ENCODE assay signal across 9 mouse cellular contexts in the genomic region with DNA sequence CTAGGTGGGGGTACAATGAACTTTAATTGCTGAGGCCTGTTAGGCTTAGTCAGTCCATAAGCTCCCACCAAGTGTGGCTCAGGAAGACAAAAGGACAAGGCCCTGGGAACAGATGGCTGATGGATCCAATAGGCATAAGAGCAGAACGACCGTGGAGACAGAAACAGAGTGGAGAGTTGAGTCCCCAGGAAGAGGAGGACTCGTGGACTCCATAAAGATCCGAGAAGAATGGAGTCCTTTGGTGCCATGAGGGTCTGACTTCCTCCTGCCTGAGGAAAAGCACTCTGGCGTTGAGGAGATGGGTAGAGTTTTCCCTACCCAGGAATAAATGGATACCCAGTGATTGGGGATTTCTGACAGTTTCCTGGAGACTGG. TPM values are rescaled to one million over a fixed set of nuclear protein-coding genes. Genes with fewer than 3 reads are reported as not detected.
DNase-seq lines count a peak whose midpoint lies in the region; ATAC-seq and TF ChIP-seq lines count a peak whose summit lies in the region.
"Had no signal": no experiment of that assay in that cellular context is flagged by ENCODE, and none has a peak within 500 bp of the region (broad histone marks: within the 10 kb centered on the region; RNA-seq: fewer than 3 reads in every experiment).

No protein-coding gene starts in this region.

- TF ChIP-seq CTCF in midbrain, postnatal 0 days (IDR thresholded peaks at IDR 0.05) = no peak

- H3K4me2 ChIP-seq in heart, embryonic 14.5 days (ENCODE audit: low read length) = peak overlapping the region; percentile 88
- H3K4me2 ChIP-seq in hindbrain, embryonic 15.5 days = peak overlapping the region; percentile 98
- H3K4me2 ChIP-seq in midbrain, postnatal 0 days (ENCODE audit: low read depth, low read length, poor library complexity, severe bottlenecking) = peak overlapping the region; percentile 97; the same call in 1 of the 2 replicates

- peaks cover 6% of the 10 kb centered on the region; the same call in 1 of the 2 replicates for H3K9me3 ChIP-seq in heart, embryonic 14.5 days (ENCODE audit: control insufficient read depth, low read length)
- no peaks in the 10 kb centered on the region for H3K9me3 ChIP-seq in hindbrain, embryonic 15.5 days
- H3K9me3 ChIP-seq in midbrain, postnatal 0 days (ENCODE audit: low read length) = no peaks in the 10 kb centered on the region

- no peak overlapping the region for H3K9ac ChIP-seq in heart, embryonic 14.5 days (ENCODE audit: low read length)
- peak overlapping the region; percentile 92 for H3K9ac ChIP-seq in hindbrain, embryonic 15.5 days
- peak overlapping the region; percentile 90; the same call in 1 of the 2 replicates for H3K9ac ChIP-seq in midbrain, postnatal 0 days (replicated peaks; ENCODE audit: low read length, poor library complexity, severe bottlenecking)

- peak overlapping the region; percentile 4 to 80; a peak in 3 of 4 replicates for H3K27ac ChIP-seq in heart, embryonic 14.5 days (replicated peaks in 1 of 2; ENCODE audit: control insufficient read depth in 1 of 2, insufficient read depth in 1 of 2, low read depth in 2 of 2, low read length in 2 of 2)
- peak overlapping the region; percentile 35; the same call in 1 of the 2 replicates for H3K27ac ChIP-seq in brown adipose tissue, adult 24 weeks (replicated peaks; ENCODE audit: low read depth, low read length)
- H3K27ac ChIP-seq in hindbrain, embryonic 15.5 days (replicated peaks) = peak overlapping the region; percentile 84
- peak overlapping the region; percentile 77 for H3K27ac ChIP-seq in midbrain, postnatal 0 days (ENCODE audit: low read depth, low read length)

- no peak for DNase-seq in heart, adult 11 months
- peak; percentile 21 for DNase-seq in midbrain, postnatal 0 days (ENCODE audit: low spot score)
- DNase-seq in layer of hippocampus, adult 9-10 months (ENCODE audit: low spot score) = no peak
- no peak for DNase-seq in MN1 (ENCODE audit: low spot score)
- no peak for DNase-seq in Muller cell, postnatal 12 days (ENCODE audit: inconsistent ontology term)

- H3K4me1 ChIP-seq in heart, embryonic 14.5 days (ENCODE audit: control insufficient read depth in 2 of 2, insufficient read depth in 2 of 2, low read length in 2 of 2) = peaks cover 23 to 31% of the 10 kb centered on the region in 2 experiments
- peaks cover 9% of the 10 kb centered on the region for H3K4me1 ChIP-seq in brown adipose tissue, adult 24 weeks (ENCODE audit: control insufficient read depth, insufficient read depth, insufficient read length, low read length)
- H3K4me1 ChIP-seq in hindbrain, embryonic 15.5 days (replicated peaks) = peaks cover 49% of the 10 kb centered on the region
- H3K4me1 ChIP-seq in midbrain, postnatal 0 days (ENCODE audit: insufficient read depth, low read length) = peaks cover 23% of the 10 kb centered on the region

- ATAC-seq in heart, embryonic 14.5 days (ENCODE audit: insufficient number of reproducible peaks, insufficient read depth, low FRiP score, low read depth) = no peak
- peak; percentile 35; the same call in 1 of the 2 replicates for ATAC-seq in hindbrain, embryonic 15.5 days (ENCODE audit: low FRiP score, low read depth)
- no peak for ATAC-seq in midbrain, postnatal 0 days (ENCODE audit: low FRiP score)

- peak overlapping the region; percentile 18 to 68; a peak in 2 of 4 replicates for H3K4me3 ChIP-seq in heart, embryonic 14.5 days (ENCODE audit: control insufficient read depth in 1 of 2, insufficient read depth in 1 of 2, low read depth in 1 of 2, low read length in 2 of 2)
- peak overlapping the region; percentile 60; the same call in 1 of the 2 replicates for H3K4me3 ChIP-seq in brown adipose tissue, adult 24 weeks (ENCODE audit: insufficient read depth, low read depth, low read length)
- H3K4me3 ChIP-seq in hindbrain, embryonic 15.5 days = peak overlapping the region; percentile 70
- peak overlapping the region; percentile 57 for H3K4me3 ChIP-seq in midbrain, postnatal 0 days (ENCODE audit: low read depth, low read length)

- no peaks in the 10 kb centered on the region for H3K27me3 ChIP-seq in heart, embryonic 14.5 days (ENCODE audit: control insufficient read depth, insufficient read depth, low read length)
- no peaks in the 10 kb centered on the region for H3K27me3 ChIP-seq in hindbrain, embryonic 15.5 days
- H3K27me3 ChIP-seq in midbrain, postnatal 0 days (ENCODE audit: insufficient read depth, low read length) = no peaks in the 10 kb centered on the region

- no peaks in the 10 kb centered on the region for H3K36me3 ChIP-seq in heart, embryonic 14.5 days (ENCODE audit: control insufficient read depth, insufficient read depth, low read length)
- H3K36me3 ChIP-seq in hindbrain, embryonic 15.5 days = no peaks in the 10 kb centered on the region
- H3K36me3 ChIP-seq in midbrain, postnatal 0 days (ENCODE audit: insufficient read depth, low read length) = no peaks in the 10 kb centered on the region

- 27% methylated on average over 5 of the region's 5 CpGs for WGBS in heart, embryonic 14.5 days
- WGBS in hindbrain, embryonic 15.5 days = 12% methylated on average over 5 of the region's 5 CpGs
- WGBS in midbrain, postnatal 0 days = 18% methylated on average over 5 of the region's 5 CpGs

RNA-seq across cellular contexts. Expression of a gene that starts 1.1 kb away (rescaled TPM):
- polyA plus RNA-seq in heart, embryonic 14.5 days (2014; fragmentation: Nextera tagmentation; extraction: Ambion mirVana) = 10.6 and 13.2 TPM in 2 replicates
- 10.8 and 16.4 TPM in 2 replicates for polyA plus RNA-seq in brown adipose tissue, adult 24 weeks (2012; ENCODE audit: insufficient read depth, insufficient read length, missing spikeins)
- polyA plus RNA-seq in hindbrain, embryonic 15.5 days (2015; fragmentation: Nextera tagmentation; extraction: Ambion mirVana) = 13.2 TPM in 2 replicates
- 28.2 and 30.5 TPM in 2 replicates for total RNA-seq in midbrain, postnatal 0 days (2014; rRNA removed)
- polyA plus RNA-seq in midbrain, postnatal 0 days (2015; fragmentation: Nextera tagmentation; extraction: Ambion mirVana) = 8.1 and 8.6 TPM in 2 replicates

RNA-seq across cellular contexts. Expression of a gene that starts 22.7 kb away (rescaled TPM):
- polyA plus RNA-seq in heart, embryonic 14.5 days (2014; fragmentation: Nextera tagmentation; extraction: Ambion mirVana) = 0.18 and 0.77 TPM in 2 replicates
- polyA plus RNA-seq in brown adipose tissue, adult 24 weeks (2012; ENCODE audit: insufficient read depth, insufficient read length, missing spikeins) = not detected in 2 replicates
- polyA plus RNA-seq in hindbrain, embryonic 15.5 days (2015; fragmentation: Nextera tagmentation; extraction: Ambion mirVana) = 6.9 and 7.0 TPM in 2 replicates
- 9.3 and 10.2 TPM in 2 replicates for total RNA-seq in midbrain, postnatal 0 days (2014; rRNA removed)
- polyA plus RNA-seq in midbrain, postnatal 0 days (2015; fragmentation: Nextera tagmentation; extraction: Ambion mirVana) = 7.3 and 8.5 TPM in 2 replicates
- polyA plus RNA-seq: erythroblast, embryonic 14.5 days had no signal

RNA-seq across cellular contexts. Expression of a gene that starts 25.6 kb away (rescaled TPM):
- polyA plus RNA-seq in heart, embryonic 14.5 days (2014; fragmentation: Nextera tagmentation; extraction: Ambion mirVana) = 194 and 213 TPM in 2 replicates
- polyA plus RNA-seq in brown adipose tissue, adult 24 weeks (2012; ENCODE audit: insufficient read depth, insufficient read length, missing spikeins) = 269 and 348 TPM in 2 replicates
- polyA plus RNA-seq in hindbrain, embryonic 15.5 days (2015; fragmentation: Nextera tagmentation; extraction: Ambion mirVana) = 73.0 and 80.2 TPM in 2 replicates
- 51.6 and 60.7 TPM in 2 replicates for total RNA-seq in midbrain, postnatal 0 days (2014; rRNA removed)
- 80.1 and 83.1 TPM in 2 replicates for polyA plus RNA-seq in midbrain, postnatal 0 days (2015; fragmentation: Nextera tagmentation; extraction: Ambion mirVana)

RNA-seq across cellular contexts. Expression of a gene that starts 38.1 kb away (rescaled TPM):
- 4.2 and 4.5 TPM in 2 replicates for polyA plus RNA-seq in heart, embryonic 14.5 days (2014; fragmentation: Nextera tagmentation; extraction: Ambion mirVana)
- 4.2 and 9.1 TPM in 2 replicates for polyA plus RNA-seq in brown adipose tissue, adult 24 weeks (2012; ENCODE audit: insufficient read depth, insufficient read length, missing spikeins)
- 14.2 and 15.4 TPM in 2 replicates for polyA plus RNA-seq in hindbrain, embryonic 15.5 days (2015; fragmentation: Nextera tagmentation; extraction: Ambion mirVana)
- 28.7 and 30.0 TPM in 2 replicates for total RNA-seq in midbrain, postnatal 0 days (2014; rRNA removed)
- polyA plus RNA-seq in midbrain, postnatal 0 days (2015; fragmentation: Nextera tagmentation; extraction: Ambion mirVana) = 9.3 and 13.7 TPM in 2 replicates

RNA-seq across cellular contexts. Expression of a gene that starts 38.3 kb away (rescaled TPM):
- 3.9 and 4.5 TPM in 2 replicates for polyA plus RNA-seq in heart, embryonic 14.5 days (2014; fragmentation: Nextera tagmentation; extraction: Ambion mirVana)
- polyA plus RNA-seq in brown adipose tissue, adult 24 weeks (2012; ENCODE audit: insufficient read depth, insufficient read length, missing spikeins) = 0.36 TPM in 1 of 2 replicates, not detected in the other
- polyA plus RNA-seq in hindbrain, embryonic 15.5 days (2015; fragmentation: Nextera tagmentation; extraction: Ambion mirVana) = 1.5 and 1.9 TPM in 2 replicates
- total RNA-seq in midbrain, postnatal 0 days (2014; rRNA removed) = 0.09 TPM in 1 of 2 replicates, not detected in the other
- polyA plus RNA-seq in midbrain, postnatal 0 days (2015; fragmentation: Nextera tagmentation; extraction: Ambion mirVana) = 1.4 and 1.5 TPM in 2 replicates
